Mouse (Mus musculus) neural tube, embryonic 13.5 days (tissue): ENCODE results near the gene Cdk14. TPM values are rescaled to one million over a fixed set of nuclear protein-coding genes. Genes with fewer than 3 reads are reported as not detected.
"Not testable (repeated sequence)": the region's sequence is repeated elsewhere in the genome, so short reads cannot be mapped to it uniquely, and the experiment has no call there.

ENCODE experiments used
- ATAC-seq: fragments of 200-750 bp; cut with Nextera tagmentation; 2 replicates; pipeline ENCODE4 v1.8.0; 2017; ENCODE audit warnings: low read depth, mild to moderate bottlenecking, moderate TSS enrichment, moderate library complexity
- H3K27ac ChIP-seq: fragments of 300-500 bp; sonication (generic); replicated peaks from 2 replicates; pipeline ENCODE4 v1.5.1; 2015; ENCODE audit warnings: moderate library complexity, mild to moderate bottlenecking, inconsistent platforms
- H3K27me3 ChIP-seq: fragments of 300-500 bp; sonication (generic); 2 replicates; pipeline ENCODE4 v1.6.1; 2015; ENCODE audit warnings: mild to moderate bottlenecking, inconsistent platforms
- H3K36me3 ChIP-seq: fragments of 300-500 bp; sonication (generic); 2 replicates; pipeline ENCODE4 v1.6.1; 2015; ENCODE audit warnings: mild to moderate bottlenecking, inconsistent platforms
- H3K4me1 ChIP-seq: fragments of 300-500 bp; sonication (generic); replicated peaks from 2 replicates; pipeline ENCODE4 v1.6.1; 2015; ENCODE audit warnings: inconsistent platforms
- H3K4me2 ChIP-seq: fragments of 300-500 bp; sonication (generic); 2 replicates; pipeline ENCODE4 v1.6.1; 2015; ENCODE audit warnings: inconsistent platforms, mild to moderate bottlenecking, moderate library complexity
- H3K4me3 ChIP-seq: fragments of 300-500 bp; sonication (generic); 2 replicates; pipeline ENCODE4 v1.5.1; 2015; ENCODE audit warnings: mild to moderate bottlenecking, inconsistent platforms
- H3K9ac ChIP-seq: fragments of 300-500 bp; sonication (generic); 2 replicates; pipeline ENCODE4 v1.6.1; 2015; ENCODE audit warnings: moderate library complexity, mild to moderate bottlenecking, inconsistent platforms
- H3K9me3 ChIP-seq: fragments of 300-500 bp; sonication (generic); 2 replicates; pipeline ENCODE4 v1.6.1; 2016; ENCODE audit warnings: inconsistent platforms
- WGBS: fragments of 180-500 bp; shearing (Covaris S2); methylation state at CpG from one replicate; pipeline ENCODE4 v1.1.7; 2015; 5-methylcytosine and 5-hydroxymethylcytosine counted together
- polyA plus RNA-seq: library from polyadenylated mRNA; unstranded; fragments of >200 nt; fragmentation: Nextera tagmentation; extraction: Ambion mirVana; gene quantifications from 2 replicates; pipeline ENCODE4 v1.2.1, GENCODE M21; 2015

Gene Cdk14
- polyA plus RNA-seq, 1 experiment from 2014 or later, result 27.0 TPM

DNA sequence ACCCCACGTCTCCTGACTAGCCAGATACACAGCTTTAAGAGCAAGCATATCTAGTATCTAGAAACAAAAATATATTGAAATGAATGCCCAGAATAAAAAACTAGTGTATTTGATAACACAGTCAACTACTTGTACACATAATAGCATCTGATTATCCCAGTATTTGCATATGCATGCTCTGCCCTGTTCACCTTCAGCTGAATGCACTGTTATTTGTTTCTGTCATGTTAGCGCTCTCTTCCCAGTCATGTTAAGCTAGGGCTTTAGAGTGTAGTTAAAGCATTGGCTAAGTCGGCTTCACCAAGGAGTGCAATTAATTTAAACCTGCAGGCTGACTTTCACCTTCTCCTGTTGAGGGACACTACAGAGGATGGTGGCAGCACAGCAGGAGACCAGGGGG lies 490.5 kb downstream of the Cdk14 start:
- 53% methylated on average over 3 of the region's 3 CpGs for WGBS
- Histone ChIP-seq H3K4me1 (no peaks in the 10 kb centered on the region), H3K4me2 (no peak overlapping the region), H3K9ac (no peak overlapping the region), H3K27ac (no peak overlapping the region), H3K27me3 (no peaks in the 10 kb centered on the region), H3K9me3 (no peaks in the 10 kb centered on the region), H3K4me3 (no peak overlapping the region), H3K36me3 (no peaks in the 10 kb centered on the region)
- no peak for ATAC-seq

- no peaks in the 10 kb centered on the region for H3K36me3 ChIP-seq
- H3K9me3 ChIP-seq, result no peaks in the 10 kb centered on the region
- no peak overlapping the region for H3K4me2 ChIP-seq
- 87% methylated on average over 6 of the region's 6 CpGs for WGBS
- no peak overlapping the region for H3K9ac ChIP-seq
- ATAC-seq, result no peak
- H3K27me3 ChIP-seq, result no peaks in the 10 kb centered on the region
- no peak overlapping the region for H3K4me3 ChIP-seq
- no peaks in the 10 kb centered on the region for H3K4me1 ChIP-seq
- H3K27ac ChIP-seq, result no peak overlapping the region
These were observed 495.2 kb downstream of the Cdk14 start for GRCm38 (mm10) chr5:4924866-4925265.

- Histone ChIP-seq H3K4me3 (no peak overlapping the region), H3K4me2 (no peak overlapping the region), H3K4me1 (no peaks in the 10 kb centered on the region), H3K9ac (no peak overlapping the region), H3K27ac (no peak overlapping the region), H3K9me3 (no peaks in the 10 kb centered on the region), H3K27me3 (peaks cover 14% of the 10 kb centered on the region; the same call in 1 of the 2 replicates), H3K36me3 (no peaks in the 10 kb centered on the region)
- WGBS, result 9% methylated on average over 6 of the region's 6 CpGs
- 0 out of 2 replicates have a peak, but pooled peaks have one; percentile 56 for ATAC-seq
These were observed 501.7 kb downstream of the Cdk14 start for GRCm38 (mm10) chr5:4918376-4918775.

DNA sequence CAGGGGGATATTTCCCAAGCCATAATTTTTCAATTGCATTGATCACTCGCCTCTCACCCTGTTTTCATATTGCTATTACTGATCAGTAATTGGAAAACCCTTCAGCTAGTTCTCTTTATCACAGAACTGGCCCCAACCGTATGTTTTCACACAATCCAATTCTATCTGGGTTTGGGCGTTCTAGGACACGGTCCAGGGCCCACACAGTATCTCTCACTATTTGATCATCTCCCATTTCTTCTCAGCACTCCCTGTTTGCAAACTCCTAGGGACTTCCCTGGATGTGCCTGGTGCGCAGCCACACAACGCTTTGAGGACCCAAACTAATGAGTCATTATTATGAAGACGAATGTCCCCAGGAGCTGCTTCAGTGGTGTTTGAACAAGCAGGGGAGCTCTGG lies 502.4 kb downstream of the Cdk14 start:
- Histone ChIP-seq H3K9ac (no peak overlapping the region), H3K27ac (no peak overlapping the region), H3K4me3 (no peak overlapping the region), H3K4me2 (no peak overlapping the region), H3K27me3 (peaks cover 14% of the 10 kb centered on the region; the same call in 1 of the 2 replicates), H3K36me3 (no peaks in the 10 kb centered on the region), H3K9me3 (no peaks in the 10 kb centered on the region), H3K4me1 (no peaks in the 10 kb centered on the region; the same call in 1 of the 2 replicates)
- WGBS, result 83% methylated on average over 7 of the region's 7 CpGs
- peak; percentile 43; the same call in 1 of the 2 replicates for ATAC-seq

DNA sequence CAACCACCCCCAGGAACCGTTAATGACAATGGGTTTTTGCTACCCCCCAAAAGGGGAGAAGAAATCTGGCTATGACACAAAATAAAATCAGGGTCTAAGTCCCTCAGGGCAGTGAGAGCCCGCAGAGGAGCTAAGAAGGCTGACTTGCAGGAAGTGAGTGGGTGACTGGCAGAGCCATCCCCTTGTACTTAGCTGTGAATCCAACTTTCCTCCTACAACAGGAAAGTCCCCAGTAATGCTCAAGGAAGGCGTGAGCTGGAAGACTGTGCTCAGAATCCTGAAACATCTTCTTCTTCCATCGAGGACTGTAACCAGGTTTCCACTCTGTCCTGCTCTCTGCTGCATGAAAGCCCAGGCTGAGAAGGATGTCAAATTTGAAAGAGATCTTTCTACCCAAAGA lies 502.8 kb downstream of the Cdk14 start:
- Histone ChIP-seq H3K4me1 (peaks cover 4% of the 10 kb centered on the region; the same call in 1 of the 2 replicates), H3K9me3 (no peaks in the 10 kb centered on the region), H3K9ac (no peak overlapping the region), H3K27ac (no peak overlapping the region), H3K4me2 (no peak overlapping the region), H3K36me3 (no peaks in the 10 kb centered on the region), H3K4me3 (no peak overlapping the region), H3K27me3 (peaks cover 14% of the 10 kb centered on the region; the same call in 1 of the 2 replicates)
- ATAC-seq, result no peak
- WGBS, result 84% methylated on average over 4 of the region's 4 CpGs

DNA sequence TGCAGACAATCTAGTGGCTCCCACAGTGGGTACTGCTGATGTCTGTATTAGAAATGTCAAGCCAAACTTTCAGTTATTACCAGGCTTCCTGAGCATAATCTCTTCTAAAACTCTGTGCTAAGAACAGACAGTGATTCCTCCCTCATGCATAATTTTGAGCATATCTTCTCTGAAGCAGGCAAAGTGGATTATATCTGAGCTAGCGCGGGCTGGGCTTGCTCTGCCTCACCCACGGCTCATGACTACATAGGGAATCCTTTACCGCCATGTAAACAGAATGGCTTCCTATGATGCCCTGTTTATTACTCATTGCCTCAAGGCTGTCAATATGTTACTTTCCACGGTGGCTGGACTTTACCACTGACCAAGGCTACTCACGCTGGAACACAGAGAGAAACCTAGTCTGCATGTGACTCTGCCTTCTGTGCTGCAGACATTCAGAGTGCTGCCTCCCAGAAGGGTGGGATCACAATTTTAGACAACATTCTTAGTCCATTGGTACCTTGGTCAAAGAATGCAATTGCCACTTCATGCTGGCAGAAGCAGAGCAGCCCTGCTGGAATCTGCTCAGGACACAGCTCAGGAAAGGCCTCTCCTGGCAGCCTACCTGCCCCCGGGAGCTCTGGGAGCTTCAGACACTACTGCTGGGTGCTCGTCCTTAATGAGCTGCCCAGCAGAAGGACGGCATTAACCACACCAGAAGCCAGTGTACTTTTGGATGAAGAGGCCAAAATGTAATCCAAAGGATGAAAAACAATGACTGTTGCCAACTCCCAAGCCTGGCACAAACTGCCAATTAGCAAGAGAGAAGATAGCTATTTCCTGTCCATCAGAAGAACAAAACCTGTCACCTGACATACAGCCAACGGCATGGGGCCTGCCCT lies 503.5 kb downstream of the Cdk14 start:
- Histone ChIP-seq H3K4me3 (no peak overlapping the region), H3K4me2 (no peak overlapping the region), H3K4me1 (peaks cover 10% of the 10 kb centered on the region; the same call in 1 of the 2 replicates), H3K27ac (no peak overlapping the region), H3K27me3 (peaks cover 14% of the 10 kb centered on the region; the same call in 1 of the 2 replicates), H3K36me3 (no peaks in the 10 kb centered on the region), H3K9ac (no peak overlapping the region), H3K9me3 (no peaks in the 10 kb centered on the region)
- no peak for ATAC-seq
- WGBS, result 82% methylated on average over 10 of the region's 10 CpGs

DNA sequence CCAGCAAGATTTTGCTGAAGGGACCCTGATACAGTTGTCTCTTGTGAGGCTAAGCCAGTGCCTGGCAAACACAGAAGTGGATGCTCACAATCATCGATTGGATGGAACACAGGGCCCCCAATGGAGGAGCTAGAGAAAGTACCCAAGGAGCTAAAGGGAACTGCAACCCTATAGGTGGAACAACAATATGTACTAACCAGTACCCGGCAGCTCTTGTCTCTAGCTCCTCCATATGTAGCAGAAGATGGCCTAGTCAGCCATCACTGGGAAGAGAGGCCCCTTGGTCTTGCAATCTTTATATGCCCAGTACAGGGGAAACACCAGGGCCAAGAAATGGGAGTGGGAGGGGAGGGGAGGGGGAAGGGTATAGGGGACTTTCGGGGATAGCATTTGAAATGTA lies 515.2 kb downstream of the Cdk14 start:
- H3K4me1 ChIP-seq, H3K4me2 ChIP-seq, H3K4me3 ChIP-seq, H3K9me3 ChIP-seq, H3K27me3 ChIP-seq, ATAC-seq, H3K9ac ChIP-seq, H3K27ac ChIP-seq, H3K36me3 ChIP-seq: not testable (repeated sequence)
- WGBS, result 83% methylated on average over 3 of the region's 3 CpGs

- Histone ChIP-seq H3K9ac (no peak overlapping the region), H3K27me3 (no peaks in the 10 kb centered on the region), H3K9me3 (no peaks in the 10 kb centered on the region), H3K36me3 (no peaks in the 10 kb centered on the region), H3K4me2 (no peak overlapping the region), H3K4me1 (0 out of 2 replicates have a peak, but pooled peaks cover 7% of the 10 kb centered on the region), H3K27ac (no peak overlapping the region), H3K4me3 (no peak overlapping the region)
- no peak for ATAC-seq
- 95% methylated on average over 2 of the region's 2 CpGs for WGBS
These were observed 521.9 kb downstream of the Cdk14 start for GRCm38 (mm10) chr5:4898241-4898640.

DNA sequence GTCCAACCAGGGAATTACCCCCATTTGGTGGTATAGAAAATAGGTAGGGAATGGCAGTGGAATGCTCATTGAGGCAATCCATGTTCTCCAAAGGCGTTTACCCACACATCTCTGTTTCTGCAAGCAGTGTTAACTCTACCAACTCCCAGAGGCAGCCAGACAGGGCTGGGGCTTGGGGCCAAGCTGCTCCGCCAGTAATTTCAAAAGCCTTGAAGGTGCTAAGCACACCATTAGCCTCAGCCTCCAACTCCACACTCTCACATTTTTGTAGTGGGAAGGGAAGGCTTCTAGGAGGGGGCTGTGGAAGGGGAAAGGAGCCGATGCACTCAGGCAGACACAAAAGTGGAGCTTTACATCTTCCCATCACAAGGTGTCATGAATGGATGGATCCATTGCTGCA lies 525.1 kb downstream of the Cdk14 start:
- Histone ChIP-seq H3K36me3 (no peaks in the 10 kb centered on the region), H3K4me2 (no peak overlapping the region), H3K9me3 (no peaks in the 10 kb centered on the region), H3K4me3 (no peak overlapping the region), H3K4me1 (peaks cover 23% of the 10 kb centered on the region), H3K27me3 (no peaks in the 10 kb centered on the region), H3K27ac (no peak overlapping the region), H3K9ac (no peak overlapping the region)
- WGBS, result 35% methylated on average over 3 of the region's 3 CpGs
- ATAC-seq, result no peak

GRCm38 (mm10) chr5:4893852-4894207 lies 526.3 kb downstream of the Cdk14 start:
- peak; percentile 17; the same call in 1 of the 2 replicates for ATAC-seq

DNA sequence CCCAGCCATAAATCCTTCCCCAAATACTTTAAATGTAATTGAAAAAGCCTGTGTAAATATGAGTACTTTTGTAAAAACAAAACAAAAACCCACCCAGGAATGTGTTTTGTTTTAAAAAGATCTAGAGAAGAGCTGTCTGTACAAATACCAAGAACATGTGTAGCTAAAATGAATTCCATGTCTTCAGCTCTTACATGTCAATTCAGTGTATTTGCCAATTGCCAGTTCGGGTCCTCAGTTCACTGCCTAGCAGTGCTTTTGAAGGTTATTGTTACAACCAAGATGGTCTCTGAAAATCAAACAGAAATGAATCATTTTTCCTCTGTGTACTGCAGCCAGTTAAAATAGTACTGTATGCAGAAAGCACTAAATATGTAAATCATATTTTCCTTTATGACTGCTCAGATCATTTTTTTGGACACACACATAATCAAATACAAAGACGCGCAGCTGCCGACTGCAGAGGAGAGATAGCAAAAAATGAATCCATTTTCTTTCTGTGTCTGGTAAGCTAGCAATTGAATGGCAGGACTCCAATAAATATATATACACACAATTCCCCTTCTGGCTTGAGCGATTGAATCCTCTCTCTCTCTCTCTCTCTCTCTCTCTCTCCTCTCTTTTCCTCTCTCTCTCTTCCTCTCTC lies 526.8 kb downstream of the Cdk14 start:
- no peaks in the 10 kb centered on the region for H3K9me3 ChIP-seq
- no peak overlapping the region for H3K9ac ChIP-seq
- no peak overlapping the region for H3K4me3 ChIP-seq
- H3K36me3 ChIP-seq, result no peaks in the 10 kb centered on the region
- H3K4me1 ChIP-seq, result peaks cover 23% of the 10 kb centered on the region
- peak overlapping the region; percentile 14 for H3K27ac ChIP-seq
- no peak overlapping the region for H3K4me2 ChIP-seq
- H3K27me3 ChIP-seq, result no peaks in the 10 kb centered on the region
- 58% methylated on average over 5 of the region's 5 CpGs for WGBS
- ATAC-seq, result no peak

More at GRCm38 (mm10) chr5:4893852-4894207, 526.3 kb downstream of the Cdk14 start:
- no peaks in the 10 kb centered on the region for H3K27me3 ChIP-seq
- no peak overlapping the region for H3K4me2 ChIP-seq
- no peak overlapping the region for H3K9ac ChIP-seq
- WGBS, result 72% methylated on average over 5 of the region's 5 CpGs
- H3K9me3 ChIP-seq, result no peaks in the 10 kb centered on the region
- no peak overlapping the region for H3K4me3 ChIP-seq
- peak overlapping the region; percentile 14 for H3K27ac ChIP-seq
- no peaks in the 10 kb centered on the region for H3K36me3 ChIP-seq
- peaks cover 23% of the 10 kb centered on the region for H3K4me1 ChIP-seq

- Histone ChIP-seq H3K4me1 (peaks cover 23% of the 10 kb centered on the region), H3K4me3 (no peak overlapping the region), H3K27me3 (no peaks in the 10 kb centered on the region), H3K36me3 (no peaks in the 10 kb centered on the region), H3K27ac (peak overlapping the region; percentile 33; the same call in 1 of the 2 replicates), H3K4me2 (0 out of 2 replicates have a peak overlapping the region, but pooled peaks have one; percentile 18), H3K9me3 (no peaks in the 10 kb centered on the region), H3K9ac (no peak overlapping the region)
- WGBS, result 42% methylated on average over 4 of the region's 4 CpGs
- ATAC-seq, result 0 out of 2 replicates have a peak, but pooled peaks have one; percentile 22
These were observed 527.4 kb downstream of the Cdk14 start for GRCm38 (mm10) chr5:4892734-4893133.
